Mouse (Mus musculus) heart, embryonic 11.5 days (tissue): Measurements from ENCODE around the gene Mras. TPM values are rescaled to one million over a fixed set of nuclear protein-coding genes. Genes with fewer than 3 reads are reported as not detected.

Experiments
- ATAC-seq: fragments of 200-750 bp; cut with Nextera tagmentation; replicated peaks from 2 replicates; pipeline ENCODE4 v1.8.0; 2017; ENCODE audit warnings: moderate library complexity; ENCODE audit not compliant: insufficient number of reproducible peaks, low FRiP score, low TSS enrichment
- H3K27ac ChIP-seq: fragments of 300-500 bp; sonication (generic); 2 replicates; pipeline ENCODE4 v1.5.1; 2014; ENCODE audit warnings: mild to moderate bottlenecking, low read depth, low read length
- H3K27me3 ChIP-seq: fragments of 300-500 bp; sonication (generic); 2 replicates; pipeline ENCODE4 v1.6.1; 2014; ENCODE audit warnings: mild to moderate bottlenecking, low read length, mixed read lengths; ENCODE audit not compliant: control insufficient read depth, insufficient read depth
- H3K36me3 ChIP-seq: fragments of 300-500 bp; sonication (generic); 2 replicates; pipeline ENCODE4 v1.6.1; 2014; ENCODE audit warnings: mild to moderate bottlenecking, low read length, moderate library complexity, mixed read lengths; ENCODE audit not compliant: control insufficient read depth, insufficient read depth
- H3K4me1 ChIP-seq: fragments of 300-500 bp; sonication (generic); 2 replicates; pipeline ENCODE4 v1.6.1; 2014; ENCODE audit warnings: low read length; ENCODE audit not compliant: control insufficient read depth, insufficient read depth
- H3K4me2 ChIP-seq: fragments of 300-500 bp; sonication (generic); 2 replicates; pipeline ENCODE4 v1.6.1; 2014; ENCODE audit warnings: mild to moderate bottlenecking, moderate library complexity
- H3K4me3 ChIP-seq: fragments of 300-500 bp; sonication (generic); 2 replicates; pipeline ENCODE4 v1.5.1; 2014; ENCODE audit warnings: low read depth, low read length
- H3K9ac ChIP-seq: fragments of 300-500 bp; sonication (generic); 2 replicates; pipeline ENCODE4 v1.6.1; 2014; ENCODE audit warnings: mild to moderate bottlenecking, low read depth, low read length, moderate library complexity
- H3K9me3 ChIP-seq: fragments of 300-500 bp; sonication (generic); replicated peaks from 2 replicates; pipeline ENCODE4 v1.6.1; 2016; ENCODE audit warnings: low read length; ENCODE audit not compliant: control insufficient read depth
- WGBS: fragments of 180-500 bp; shearing (Covaris S2); extraction: QIAGEN DNeasy Blood & Tissue Kit; methylation state at CpG from one replicate; pipeline ENCODE4 v1.1.7; 2014; ENCODE audit not compliant: insufficient replicate concordance; 5-methylcytosine and 5-hydroxymethylcytosine counted together
- polyA plus RNA-seq: library from polyadenylated mRNA; unstranded; fragments of >200 nt; fragmentation: Nextera tagmentation; extraction: Ambion mirVana; gene quantifications from 2 replicates; pipeline ENCODE4 v1.2.1, GENCODE M21; 2014

Gene Mras
- polyA plus RNA-seq, 1 experiment from 2014 or later, result 6.4 TPM

DNA sequence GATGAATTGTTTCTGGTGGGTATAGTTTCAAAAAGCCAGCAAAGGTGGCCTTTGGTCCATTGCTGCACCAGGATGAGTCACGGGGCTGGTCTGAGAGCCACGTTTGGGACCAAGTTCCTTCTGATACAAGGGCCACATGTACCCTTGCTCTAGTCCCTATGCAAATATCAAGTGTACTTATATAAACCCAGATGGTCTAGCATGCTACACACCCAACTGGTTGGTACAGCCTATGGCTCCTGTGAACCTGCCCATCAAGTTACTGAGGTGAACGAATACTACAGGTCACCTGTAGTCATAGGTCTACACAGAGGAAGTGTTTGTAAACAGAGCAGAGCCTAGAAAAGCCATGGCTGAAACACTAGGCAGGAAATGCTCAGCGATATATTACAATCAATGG is 100.6 kb downstream of the Mras start:
- Histone ChIP-seq H3K4me1 (peaks cover 3% of the 10 kb centered on the region; the same call in 1 of the 2 replicates), H3K27me3 (0 out of 2 replicates have a peak, but pooled peaks cover 3% of the 10 kb centered on the region), H3K4me3 (no peak overlapping the region), H3K27ac (no peak overlapping the region), H3K9me3 (no peaks in the 10 kb centered on the region), H3K36me3 (no peaks in the 10 kb centered on the region), H3K9ac (no peak overlapping the region), H3K4me2 (no peak overlapping the region)
- 85% methylated on average over 4 of the region's 4 CpGs for WGBS
- no peak for ATAC-seq

Other genes with a start within 250 kb of the Mras start
- gene Faiml, start 200.1 kb downstream of the Mras start, polyA plus RNA-seq, result not detected in 2 replicates
- 26.1 and 27.5 TPM in 2 replicates for gene Cep70, start 194.0 kb downstream of the Mras start, polyA plus RNA-seq
- 0.17 and 0.23 TPM in 2 replicates for gene Esyt3, start 78.8 kb downstream of the Mras start, polyA plus RNA-seq
- 0.19 TPM in 1 of 2 replicates, not detected in the other for gene Nme9, start 14.1 kb upstream of the Mras start, polyA plus RNA-seq
- gene Armc8, start 131.5 kb upstream of the Mras start, polyA plus RNA-seq, result 23.4 and 24.4 TPM in 2 replicates
- gene Dbr1, start 138.4 kb upstream of the Mras start, polyA plus RNA-seq, result 20.0 and 22.0 TPM in 2 replicates
- gene A4gnt, start 175.1 kb upstream of the Mras start, polyA plus RNA-seq, result not detected in 2 replicates
- gene Dzip1l, start 192.1 kb upstream of the Mras start, polyA plus RNA-seq, result 16.5 and 16.6 TPM in 2 replicates